Mouse (Mus musculus) layer of hippocampus, adult 2 months (tissue): ENCODE measurements around the gene Zfp638. TPM values are rescaled to one million over a fixed set of nuclear protein-coding genes. Genes with fewer than 3 reads are reported as not detected.
"Not testable (repeated sequence)": the region's sequence is repeated elsewhere in the genome, so short reads cannot be mapped to it uniquely, and the experiment has no call there.

ENCODE experiments used
- DNase-seq, 2 experiments: peaks; one replicate each; pipeline ENCODE4 v3.0.0; 2022; ENCODE audit warnings: low spot score in 2 of 2
- H3K27ac ChIP-seq: fragments of 200-600 bp; 2 replicates; pipeline ENCODE4 v1.8.1; 2022
- H3K4me3 ChIP-seq: fragments of 200-600 bp; 2 replicates; pipeline ENCODE4 v1.8.1; 2022; ENCODE audit warnings: mild to moderate bottlenecking
- CTCF ChIP-seq: fragments of 200-600 bp; conservative IDR thresholded peaks from 2 replicates; pipeline ENCODE4 v1.8.1; 2022; ENCODE audit warnings: antibody characterized with exemption, mild to moderate bottlenecking, moderate library complexity
- long read RNA-seq, 2 experiments: library from polyadenylated mRNA; stranded (forward); transcript quantifications; one replicate each; pipeline ENCODE4 v2.0.0; 2021; ENCODE audit warnings: borderline mapping rate in 2 of 2
- total RNA-seq, 2 experiments: library from RNA; stranded (reverse); gene quantifications; 2 replicates each; pipeline ENCODE4 v1.2.3; 2021

The Zfp638 gene
- total RNA-seq, result 100 to 1,000 TPM; 127 to 136 TPM
- long read RNA-seq, experiment 1, partial matches to known transcripts, result 5 of 31 reads
- long read RNA-seq, experiment 1, other reads (novel, unspliced or antisense), result 25 of 31 reads
- long read RNA-seq, experiment 2, full-length matches to known transcripts, result 3 of 37 reads
- long read RNA-seq, experiment 2, partial matches to known transcripts, result 10 of 37 reads
- long read RNA-seq, experiment 2, other reads (novel, unspliced or antisense), result 24 of 37 reads

- Histone ChIP-seq H3K27ac (peak within 1 kb of the TSS; percentile 92), H3K4me3 (peak within 1 kb of the TSS; percentile 81)
- no peak for TF ChIP-seq CTCF
- peak; percentile 89 to 94 for DNase-seq
Observed at GRCm38 (mm10) chr6:83866954-83867597, at the start of gene Zfp638. Zfp638 (plus strand) TSS chr6:83867109.

- no peak for DNase-seq
- TF ChIP-seq CTCF, result no peak
Observed at GRCm38 (mm10) chr6:83818996-83819395, 47.9 kb upstream of the Zfp638 start.

GRCm38 (mm10) chr6:83820727-83821515, 46.0 kb upstream of the Zfp638 start:
- Histone ChIP-seq H3K27ac (no peak overlapping the region), H3K4me3 (no peak overlapping the region)
- TF ChIP-seq CTCF, result no peak
- no peak for DNase-seq

More at GRCm38 (mm10) chr6:83818996-83819395, 47.9 kb upstream of the Zfp638 start:
- no peak overlapping the region for H3K4me3 ChIP-seq
- H3K27ac ChIP-seq, result no peak overlapping the region

- no peak overlapping the region for H3K4me3 ChIP-seq
- TF ChIP-seq CTCF, result no peak
- H3K27ac ChIP-seq, result no peak overlapping the region
- no peak for DNase-seq
Observed at GRCm38 (mm10) chr6:83821856-83822255, 45.1 kb upstream of the Zfp638 start.

- Histone ChIP-seq H3K27ac (peak overlapping the region; percentile 90), H3K4me3 (peak overlapping the region; percentile 75)
- TF ChIP-seq CTCF, result no peak
- no peak for DNase-seq
Observed at GRCm38 (mm10) chr6:83830941-83831605, 35.8 kb upstream of the Zfp638 start.

GRCm38 (mm10) chr6:83831606-83832123, 35.2 kb upstream of the Zfp638 start, which contains the start of gene Paip2b:
Paip2b (minus strand) TSS chr6:83831741.
- peak; percentile 20 for TF ChIP-seq CTCF
- DNase-seq, result peak; percentile 99
- Histone ChIP-seq H3K4me3 (peak within 1 kb of the TSS; percentile 75), H3K27ac (peak within 1 kb of the TSS; percentile 90)

- not testable (repeated sequence) for DNase-seq, H3K27ac ChIP-seq
- H3K4me3 ChIP-seq, result peak overlapping the region; percentile 57
Observed at GRCm38 (mm10) chr6:83832393-83832792, 34.5 kb upstream of the Zfp638 start.

- Histone ChIP-seq H3K4me3 (no peak overlapping the region), H3K27ac (no peak overlapping the region)
- no peak for DNase-seq
- no peak for TF ChIP-seq CTCF
Observed at GRCm38 (mm10) chr6:83836826-83837225, 30.1 kb upstream of the Zfp638 start.

GRCm38 (mm10) chr6:83838046-83838445, 28.9 kb upstream of the Zfp638 start:
- TF ChIP-seq CTCF, result no peak
- Histone ChIP-seq H3K4me3 (no peak overlapping the region), H3K27ac (no peak overlapping the region)
- DNase-seq, result no peak

GRCm38 (mm10) chr6:83840086-83840485, 26.8 kb upstream of the Zfp638 start:
- no peak for TF ChIP-seq CTCF
- H3K27ac ChIP-seq, result no peak overlapping the region
- H3K4me3 ChIP-seq, result no peak overlapping the region
- DNase-seq, result no peak

- no peak overlapping the region for H3K4me3 ChIP-seq
- no peak for TF ChIP-seq CTCF
- H3K27ac ChIP-seq, result no peak overlapping the region
Observed at GRCm38 (mm10) chr6:83844913-83845312, 22.0 kb upstream of the Zfp638 start.

GRCm38 (mm10) chr6:83846141-83846540, 20.8 kb upstream of the Zfp638 start:
- no peak for TF ChIP-seq CTCF
- no peak overlapping the region for H3K27ac ChIP-seq
- no peak overlapping the region for H3K4me3 ChIP-seq
- DNase-seq, result no peak

More at GRCm38 (mm10) chr6:83844913-83845312, 22.0 kb upstream of the Zfp638 start:
- DNase-seq, result no peak
